Mouse (Mus musculus) hindbrain, embryonic 10.5 days (tissue): ENCODE results near the gene Angptl6. TPM values are rescaled to one million over a fixed set of nuclear protein-coding genes. Genes with fewer than 3 reads are reported as not detected.

Experiments used
- polyA plus RNA-seq: library from polyadenylated mRNA; unstranded; fragments of >200 nt; fragmentation: Nextera tagmentation; extraction: Ambion mirVana; gene quantifications from 2 replicates; pipeline ENCODE4 v1.2.1, GENCODE M21; 2016

The Angptl6 gene
- polyA plus RNA-seq, 1 experiment from 2014 or later = 7.0 TPM

Other genes starting within 250 kb of the Angptl6 start
- 393 and 437 TPM in 2 replicates for gene Ubl5, start 236.8 kb downstream of the Angptl6 start, polyA plus RNA-seq
- gene Fbxl12, start 235.0 kb downstream of the Angptl6 start, polyA plus RNA-seq = 21.5 and 21.9 TPM in 2 replicates
- gene Pin1, start 227.6 kb downstream of the Angptl6 start, polyA plus RNA-seq = 83.7 and 88.6 TPM in 2 replicates
- 46.9 and 76.4 TPM in 2 replicates for gene Olfm2, start 133.4 kb downstream of the Angptl6 start, polyA plus RNA-seq
- gene Col5a3, start 64.7 kb downstream of the Angptl6 start, polyA plus RNA-seq = 0.98 and 1.3 TPM in 2 replicates
- not detected in 2 replicates for gene Rdh8, start 61.2 kb downstream of the Angptl6 start, polyA plus RNA-seq
- 0.85 and 1.4 TPM in 2 replicates for gene A230050P20Rik, start 11.1 kb downstream of the Angptl6 start, polyA plus RNA-seq
- 80.1 and 87.3 TPM in 2 replicates for gene Ppan, start 8.4 kb upstream of the Angptl6 start, polyA plus RNA-seq
- gene Eif3g, start 18.9 kb upstream of the Angptl6 start, polyA plus RNA-seq = 406 and 412 TPM in 2 replicates
- gene Dnmt1, start 80.2 kb upstream of the Angptl6 start, polyA plus RNA-seq = 104 and 150 TPM in 2 replicates
- 24.2 and 25.2 TPM in 2 replicates for gene S1pr2, start 97.1 kb upstream of the Angptl6 start, polyA plus RNA-seq
- gene Mrpl4, start 123.0 kb upstream of the Angptl6 start, polyA plus RNA-seq = 136 and 150 TPM in 2 replicates
- 5.1 and 5.8 TPM in 2 replicates for gene Icam1, start 136.3 kb upstream of the Angptl6 start, polyA plus RNA-seq
- gene Icam4, start 149.6 kb upstream of the Angptl6 start, polyA plus RNA-seq = 5.9 and 6.0 TPM in 2 replicates
- 0.07 TPM in 1 of 2 replicates, not detected in the other for gene Icam5, start 152.3 kb upstream of the Angptl6 start, polyA plus RNA-seq
- gene Zglp1, start 187.4 kb upstream of the Angptl6 start, polyA plus RNA-seq = 1.0 TPM in 2 replicates
- 1.0 and 1.4 TPM in 2 replicates for gene Gm49373, start 193.4 kb upstream of the Angptl6 start, polyA plus RNA-seq
- 64.4 and 66.3 TPM in 2 replicates for gene Fdx1l, start 193.9 kb upstream of the Angptl6 start, polyA plus RNA-seq
- gene Gm38431, start 212.3 kb upstream of the Angptl6 start, polyA plus RNA-seq = 2.9 and 3.7 TPM in 2 replicates
- gene Raver1, start 212.3 kb upstream of the Angptl6 start, polyA plus RNA-seq = 94.3 and 103 TPM in 2 replicates